Mouse (Mus musculus): Measurements from ENCODE around the gene Fli1. TPM values are rescaled to one million over a fixed set of nuclear protein-coding genes. Genes with fewer than 3 reads are reported as not detected.

The Fli1 gene
- polyA plus RNA-seq (2015; fragmentation: Nextera tagmentation; extraction: Ambion mirVana), result 7.9 and 8.1 TPM in 2 replicates

- no peak within 1 kb of the TSS for H3K27ac ChIP-seq
- H3K4me3 ChIP-seq, result peak within 1 kb of the TSS; percentile 46
- H3K9me3 ChIP-seq, result no peaks in the 10 kb centered on the region
- no peak within 1 kb of the TSS for H3K9ac ChIP-seq
- H3K36me3 ChIP-seq (replicated peaks), result no peaks in the 10 kb centered on the region
- peaks cover 47% of the 10 kb centered on the region for H3K4me1 ChIP-seq
- under 1% methylated on average over 41 of the region's 41 CpGs for WGBS
- ATAC-seq (replicated peaks), result no peak
- H3K4me2 ChIP-seq, result peak within 1 kb of the TSS; percentile 86
- peaks cover 68% of the 10 kb centered on the region for H3K27me3 ChIP-seq (replicated peaks)
Measured at GRCm38 (mm10) chr9:32542212-32543039, at the start of gene Fli1. Gene Fli1 (minus strand): TSS chr9:32542861.

- Histone ChIP-seq H3K27me3 (replicated peaks) (peaks cover 10% of the 10 kb centered on the region; the same call in 1 of the 2 replicates), H3K27ac (peak overlapping the region; percentile 3; the same call in 1 of the 2 replicates)
- 9% methylated on average over 14 of the region's 14 CpGs for WGBS
Measured at GRCm38 (mm10) chr9:32591732-32592582, 49.3 kb upstream of the Fli1 start.

DNA sequence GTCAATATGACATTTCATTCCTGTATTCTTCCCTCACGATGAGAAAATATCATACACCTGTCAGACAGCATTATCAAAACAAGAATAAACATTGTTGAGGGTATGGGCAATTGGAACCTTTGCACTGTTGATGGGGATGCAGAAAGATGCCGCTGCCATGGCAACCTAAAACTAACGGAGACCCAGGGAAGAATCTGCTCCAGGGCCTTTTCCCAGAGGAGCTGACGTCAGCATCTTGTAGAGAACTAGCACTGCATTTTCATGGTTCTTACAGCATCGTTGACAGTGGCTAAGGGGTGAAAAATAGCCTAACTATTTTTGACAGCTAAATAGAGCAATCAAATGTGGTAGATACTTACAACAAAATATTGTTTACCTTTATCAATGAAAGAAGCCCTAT lies 47.9 kb upstream of the Fli1 start:
- ATAC-seq (replicated peaks), result peak; percentile 48; the same call in 1 of the 2 replicates
- H3K27me3 ChIP-seq (replicated peaks), result peaks cover 5% of the 10 kb centered on the region; the same call in 1 of the 2 replicates
- 35% methylated on average over 5 of the region's 5 CpGs for WGBS

More at GRCm38 (mm10) chr9:32591732-32592582, 49.3 kb upstream of the Fli1 start:
- Histone ChIP-seq H3K4me3 (no peak overlapping the region), H3K9me3 (no peaks in the 10 kb centered on the region), H3K9ac (no peak overlapping the region), H3K4me2 (peak overlapping the region; percentile 24; the same call in 1 of the 2 replicates), H3K36me3 (replicated peaks) (no peaks in the 10 kb centered on the region), H3K4me1 (peaks cover 15% of the 10 kb centered on the region)
- ATAC-seq (replicated peaks), result peak; percentile 79

GRCm38 (mm10) chr9:32589900-32590299 lies 47.2 kb upstream of the Fli1 start:
- Histone ChIP-seq H3K27ac (no peak overlapping the region), H3K9ac (no peak overlapping the region), H3K36me3 (replicated peaks) (no peaks in the 10 kb centered on the region), H3K4me2 (no peak overlapping the region), H3K27me3 (replicated peaks) (peaks cover 5% of the 10 kb centered on the region; the same call in 1 of the 2 replicates), H3K9me3 (no peaks in the 10 kb centered on the region), H3K4me3 (no peak overlapping the region), H3K4me1 (peaks cover 15% of the 10 kb centered on the region)
- WGBS, result 8% methylated on average over 8 of the region's 8 CpGs
- ATAC-seq (replicated peaks), result peak; percentile 57

More for the DNA sequence above, 47.9 kb upstream of the Fli1 start:
- H3K9ac ChIP-seq, result no peak overlapping the region
- H3K27ac ChIP-seq, result no peak overlapping the region
- no peaks in the 10 kb centered on the region for H3K36me3 ChIP-seq (replicated peaks)
- no peak overlapping the region for H3K4me3 ChIP-seq
- peaks cover 15% of the 10 kb centered on the region for H3K4me1 ChIP-seq
- H3K9me3 ChIP-seq, result no peaks in the 10 kb centered on the region
- no peak overlapping the region for H3K4me2 ChIP-seq

DNA sequence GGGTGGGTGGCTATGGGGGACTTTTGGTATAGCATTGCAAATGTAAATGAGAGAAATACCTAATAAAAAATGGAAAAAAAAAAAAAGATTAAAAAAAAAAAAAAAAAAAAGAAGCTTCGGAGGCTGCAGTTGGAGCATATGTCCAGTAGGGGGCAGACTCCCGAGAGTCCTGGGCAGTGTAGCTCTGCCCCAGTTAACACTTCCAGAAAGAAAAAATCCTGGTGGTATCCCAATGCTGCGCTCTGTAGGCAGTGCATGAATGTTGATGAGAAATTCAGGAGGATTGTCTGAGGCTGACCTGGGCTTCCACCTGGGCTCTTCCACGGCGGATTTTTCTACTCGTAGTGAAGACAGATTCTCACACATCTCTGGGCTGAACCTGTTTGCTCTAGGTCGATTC lies 42.7 kb upstream of the Fli1 start:
- Histone ChIP-seq H3K4me3 (no peak overlapping the region), H3K4me1 (no peaks in the 10 kb centered on the region), H3K27me3 (replicated peaks) (no peaks in the 10 kb centered on the region), H3K9me3 (no peaks in the 10 kb centered on the region), H3K9ac (no peak overlapping the region), H3K36me3 (replicated peaks) (no peaks in the 10 kb centered on the region), H3K27ac (no peak overlapping the region), H3K4me2 (no peak overlapping the region)
- WGBS, result 32% methylated on average over 7 of the region's 7 CpGs
- ATAC-seq (replicated peaks), result no peak

DNA sequence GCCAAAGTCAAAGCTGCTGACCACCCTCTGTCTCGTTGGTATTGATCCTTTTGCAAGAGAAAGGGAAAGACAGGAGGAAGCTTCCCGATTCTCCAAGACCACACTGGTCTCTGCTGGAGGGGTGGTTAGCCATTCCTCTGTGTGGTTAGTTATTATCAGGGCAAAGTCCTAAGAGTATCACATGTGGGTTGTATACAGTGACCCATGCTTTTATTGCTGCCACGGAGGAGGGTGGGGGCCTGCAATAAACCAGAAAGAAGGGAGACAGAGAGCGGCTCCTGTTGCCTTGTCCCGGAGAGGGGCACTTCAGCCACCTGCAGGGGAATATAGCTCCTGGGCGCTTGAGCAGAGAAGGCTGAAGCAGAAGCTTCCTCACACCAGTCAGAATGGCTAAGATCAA lies 41.2 kb upstream of the Fli1 start:
- no peak overlapping the region for H3K9ac ChIP-seq
- no peak overlapping the region for H3K4me3 ChIP-seq
- H3K4me1 ChIP-seq, result no peaks in the 10 kb centered on the region
- ATAC-seq (replicated peaks), result no peak
- no peak overlapping the region for H3K4me2 ChIP-seq
- no peaks in the 10 kb centered on the region for H3K27me3 ChIP-seq (replicated peaks)
- H3K36me3 ChIP-seq (replicated peaks), result no peaks in the 10 kb centered on the region
- WGBS, result 85% methylated on average over 6 of the region's 6 CpGs
- H3K9me3 ChIP-seq, result no peaks in the 10 kb centered on the region
- H3K27ac ChIP-seq, result no peak overlapping the region

- Histone ChIP-seq H3K9me3 (no peaks in the 10 kb centered on the region), H3K36me3 (replicated peaks) (no peaks in the 10 kb centered on the region), H3K4me3 (no peak overlapping the region), H3K9ac (no peak overlapping the region), H3K27me3 (replicated peaks) (no peaks in the 10 kb centered on the region), H3K4me2 (no peak overlapping the region), H3K4me1 (no peaks in the 10 kb centered on the region), H3K27ac (no peak overlapping the region)
- 82% methylated on average over 11 of the region's 11 CpGs for WGBS
- no peak for ATAC-seq (replicated peaks)
Measured at GRCm38 (mm10) chr9:32581851-32582573, 39.4 kb upstream of the Fli1 start.

GRCm38 (mm10) chr9:32578411-32578810 lies 35.8 kb upstream of the Fli1 start:
- ATAC-seq (replicated peaks), result no peak
- H3K27me3 ChIP-seq (replicated peaks), result no peaks in the 10 kb centered on the region
- H3K9ac ChIP-seq, result no peak overlapping the region
- H3K9me3 ChIP-seq, result no peaks in the 10 kb centered on the region
- no peak overlapping the region for H3K4me2 ChIP-seq
- WGBS, result 68% methylated on average over 2 of the region's 2 CpGs
- no peak overlapping the region for H3K4me3 ChIP-seq
- no peak overlapping the region for H3K27ac ChIP-seq
- H3K4me1 ChIP-seq, result no peaks in the 10 kb centered on the region
- no peaks in the 10 kb centered on the region for H3K36me3 ChIP-seq (replicated peaks)

DNA sequence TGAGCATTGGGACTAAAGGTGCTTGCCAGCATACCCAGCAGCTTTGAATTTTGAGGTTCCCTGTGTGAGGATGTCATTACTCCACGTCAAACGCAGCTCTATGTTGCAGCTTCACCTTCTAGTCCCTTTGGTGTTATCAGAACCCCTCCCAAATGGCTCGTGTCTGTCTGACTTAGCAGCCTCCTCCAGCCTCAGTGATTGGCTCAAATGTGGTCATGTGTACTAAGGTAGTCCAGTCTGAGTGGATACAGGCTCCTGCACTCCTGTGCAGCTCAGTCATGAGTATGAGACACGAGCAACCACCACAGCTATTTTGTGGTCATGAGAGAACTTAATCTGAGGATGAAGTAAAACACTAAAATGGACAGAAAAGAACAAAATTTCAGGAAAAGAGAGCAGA lies 31.0 kb upstream of the Fli1 start:
- ATAC-seq (replicated peaks), result no peak
- no peaks in the 10 kb centered on the region for H3K36me3 ChIP-seq (replicated peaks)
- no peak overlapping the region for H3K4me2 ChIP-seq
- H3K9ac ChIP-seq, result no peak overlapping the region
- WGBS, result 70% methylated on average over 4 of the region's 4 CpGs
- H3K27ac ChIP-seq, result no peak overlapping the region
- no peak overlapping the region for H3K4me3 ChIP-seq
- H3K27me3 ChIP-seq (replicated peaks), result no peaks in the 10 kb centered on the region
- no peaks in the 10 kb centered on the region for H3K9me3 ChIP-seq
- no peaks in the 10 kb centered on the region for H3K4me1 ChIP-seq

DNA sequence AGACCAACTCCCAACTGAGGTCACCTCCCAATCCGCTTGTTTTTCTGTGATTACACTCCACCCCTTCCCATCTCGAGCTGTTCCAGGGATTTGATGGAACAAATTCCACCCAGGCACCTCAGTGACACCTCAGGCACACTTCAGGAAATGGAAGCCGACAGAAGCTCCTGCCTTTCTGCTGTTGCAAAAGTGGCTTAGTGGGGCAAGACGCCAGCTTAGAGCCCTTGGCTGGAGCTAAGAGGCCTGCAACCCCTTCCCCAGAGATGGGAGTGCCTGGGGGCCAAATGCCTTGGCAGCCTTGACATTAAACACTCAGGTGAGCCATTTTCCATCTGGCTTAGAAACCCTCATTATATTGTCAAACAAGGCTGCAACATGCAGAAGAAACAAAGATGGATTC lies 29.0 kb upstream of the Fli1 start:
- no peak for ATAC-seq (replicated peaks)
- Histone ChIP-seq H3K4me3 (no peak overlapping the region), H3K9ac (no peak overlapping the region), H3K4me1 (no peaks in the 10 kb centered on the region), H3K27me3 (replicated peaks) (no peaks in the 10 kb centered on the region), H3K27ac (no peak overlapping the region), H3K4me2 (no peak overlapping the region), H3K9me3 (no peaks in the 10 kb centered on the region), H3K36me3 (replicated peaks) (no peaks in the 10 kb centered on the region)
- WGBS, result 63% methylated on average over 4 of the region's 4 CpGs

DNA sequence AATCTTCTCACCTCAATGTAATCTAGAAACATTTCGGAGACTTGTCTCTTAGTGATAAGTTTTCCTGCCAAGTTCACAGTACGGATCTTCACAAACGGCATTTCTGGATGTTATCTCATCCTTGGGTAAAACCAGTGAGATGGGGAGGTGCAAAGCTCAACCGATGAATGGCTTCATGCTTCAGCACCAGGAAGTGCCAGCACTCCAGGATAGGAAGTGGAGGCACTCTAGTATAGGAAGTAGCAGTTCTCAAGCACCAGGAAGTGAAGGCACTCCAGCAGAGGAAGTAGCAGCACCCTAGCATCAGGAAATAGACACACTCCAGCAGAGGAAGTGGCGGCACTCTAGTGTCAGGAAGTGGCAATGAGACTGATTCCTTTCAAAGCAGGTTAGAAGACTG lies 27.9 kb upstream of the Fli1 start:
- WGBS, result 92% methylated on average over 5 of the region's 5 CpGs
- no peaks in the 10 kb centered on the region for H3K27me3 ChIP-seq (replicated peaks)
- no peak for ATAC-seq (replicated peaks)
- H3K4me3 ChIP-seq, result no peak overlapping the region
- no peaks in the 10 kb centered on the region for H3K36me3 ChIP-seq (replicated peaks)
- no peak overlapping the region for H3K9ac ChIP-seq
- no peak overlapping the region for H3K4me2 ChIP-seq
- no peaks in the 10 kb centered on the region for H3K9me3 ChIP-seq
- H3K27ac ChIP-seq, result no peak overlapping the region
- no peaks in the 10 kb centered on the region for H3K4me1 ChIP-seq

GRCm38 (mm10) chr9:32569261-32569660 lies 26.6 kb upstream of the Fli1 start:
- Histone ChIP-seq H3K9me3 (no peaks in the 10 kb centered on the region), H3K27ac (no peak overlapping the region), H3K27me3 (replicated peaks) (no peaks in the 10 kb centered on the region), H3K36me3 (replicated peaks) (no peaks in the 10 kb centered on the region), H3K4me2 (no peak overlapping the region), H3K4me1 (no peaks in the 10 kb centered on the region), H3K4me3 (no peak overlapping the region), H3K9ac (no peak overlapping the region)
- no peak for ATAC-seq (replicated peaks)
- WGBS, result 75% methylated on average over 4 of the region's 4 CpGs

All from midbrain, embryonic 15.5 days (tissue).